Mouse (Mus musculus): ENCODE data around the gene Srebf2. TPM values are rescaled to one million over a fixed set of nuclear protein-coding genes. Genes with fewer than 3 reads are reported as not detected.
"Not testable (repeated sequence)": the region's sequence is repeated elsewhere in the genome, so short reads cannot be mapped to it uniquely, and the experiment has no call there.

Srebf2 gene
- polyA plus RNA-seq (2012; ENCODE audit: insufficient read depth, insufficient read length, missing spikeins): 24.3 and 25.3 TPM in 2 replicates

DNA sequence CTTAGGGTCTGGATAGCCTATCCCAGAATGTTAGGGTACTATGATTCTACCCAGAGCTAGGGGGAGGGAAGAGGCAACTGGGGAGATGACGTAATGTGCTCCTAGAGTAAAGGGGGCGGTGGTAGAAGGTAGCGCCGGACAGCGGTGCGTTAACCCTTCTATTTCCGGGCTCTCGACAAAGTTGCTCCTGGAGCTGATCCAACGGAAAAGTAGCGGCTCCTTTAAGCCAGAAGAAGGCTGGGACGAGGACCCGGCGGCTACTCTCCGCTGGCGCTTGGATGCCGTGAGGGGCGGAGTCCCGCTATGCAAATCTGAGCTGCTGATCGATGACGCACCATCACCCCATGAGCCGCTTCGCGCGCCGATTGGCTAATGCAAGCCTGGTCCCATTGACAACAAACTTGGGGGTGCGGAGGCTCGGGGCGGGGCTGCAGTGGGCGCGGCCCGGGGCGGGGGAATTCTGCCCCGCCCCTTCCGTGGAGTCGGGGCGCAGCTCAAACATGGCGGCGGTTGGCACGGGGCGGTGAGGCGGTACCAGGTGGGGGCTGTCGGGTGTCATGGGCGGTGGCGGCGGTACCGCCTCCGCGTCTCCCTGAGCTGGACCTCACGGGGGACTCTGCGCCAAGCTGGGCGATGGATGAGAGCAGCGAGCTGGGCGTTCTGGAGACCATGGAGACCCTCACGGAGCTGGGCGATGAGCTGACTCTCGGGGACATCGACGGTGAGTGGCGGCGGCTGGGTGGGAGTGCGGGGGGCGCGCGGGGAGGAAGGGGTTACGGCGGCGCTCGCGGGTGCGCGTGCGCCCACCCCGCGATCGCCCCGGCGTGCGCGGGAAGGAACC is at the start of gene Srebf2:
Srebf2 (plus strand) TSS at position 412 of the 841 bp plus-strand sequence.
- H3K27ac ChIP-seq (replicated peaks; ENCODE audit: low read depth, low read length): peak within 1 kb of the TSS; percentile 71
- H3K4me3 ChIP-seq (ENCODE audit: insufficient read depth, low read depth, low read length): peak within 1 kb of the TSS; percentile 92
- no peaks in the 10 kb centered on the region for H3K4me1 ChIP-seq (ENCODE audit: control insufficient read depth, insufficient read depth, insufficient read length, low read length)

DNA sequence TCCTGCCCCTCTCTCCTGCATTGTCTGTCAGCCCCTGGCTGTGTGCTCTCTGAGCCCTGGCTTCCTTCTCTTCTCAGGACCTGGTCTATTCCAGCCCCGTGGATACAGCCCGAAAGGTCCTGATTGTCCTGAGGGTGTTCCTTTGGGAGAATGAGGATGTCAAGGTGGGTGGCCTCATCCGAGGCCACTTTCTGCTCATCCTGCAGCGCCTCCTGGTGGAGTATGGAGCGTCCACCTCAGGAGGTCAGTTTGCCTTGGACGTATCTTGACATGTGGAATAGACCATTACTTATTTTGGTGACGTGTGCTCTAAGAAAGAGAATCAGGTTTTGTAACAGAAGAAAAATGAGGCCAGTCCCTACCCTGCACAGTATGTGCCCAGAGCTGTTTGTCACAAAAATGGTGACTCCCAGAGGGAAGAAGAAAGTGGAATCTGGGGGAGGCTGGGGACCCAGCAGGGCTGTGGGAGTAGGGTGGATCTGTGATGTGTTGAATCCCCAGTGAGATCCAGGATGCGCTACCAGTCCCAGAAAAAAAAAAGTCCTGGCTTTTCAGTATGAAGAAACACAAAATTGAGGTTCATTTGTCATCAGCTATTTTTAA is 39.9 kb upstream of the Srebf2 start:
- Histone ChIP-seq H3K4me3 (ENCODE audit: insufficient read depth, low read depth, low read length) (no peak overlapping the region), H3K4me1 (ENCODE audit: control insufficient read depth, insufficient read depth, insufficient read length, low read length) (no peaks in the 10 kb centered on the region), H3K27ac (replicated peaks; ENCODE audit: low read depth, low read length) (no peak overlapping the region)

DNA sequence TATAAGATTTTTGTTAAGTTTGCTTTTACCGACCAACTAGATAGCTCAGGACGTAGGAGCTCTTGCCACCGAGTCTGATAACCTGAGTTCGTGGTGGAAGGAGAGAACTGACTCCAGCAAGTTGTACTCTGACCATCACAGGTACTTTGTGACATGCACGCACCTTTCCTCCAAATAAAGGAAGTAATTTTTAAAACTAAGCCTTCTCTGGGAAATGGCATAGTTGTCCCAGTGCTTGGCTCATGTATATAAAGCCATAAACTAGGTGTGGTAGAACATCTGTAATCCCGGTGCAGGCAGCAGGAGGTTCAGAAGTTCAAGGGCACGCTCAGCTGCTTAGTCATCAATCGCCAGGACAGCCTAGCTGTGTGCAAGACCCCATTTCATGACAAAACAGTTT is 26.4 kb upstream of the Srebf2 start:
- H3K27ac ChIP-seq (replicated peaks; ENCODE audit: low read depth, low read length): no peak overlapping the region

DNA sequence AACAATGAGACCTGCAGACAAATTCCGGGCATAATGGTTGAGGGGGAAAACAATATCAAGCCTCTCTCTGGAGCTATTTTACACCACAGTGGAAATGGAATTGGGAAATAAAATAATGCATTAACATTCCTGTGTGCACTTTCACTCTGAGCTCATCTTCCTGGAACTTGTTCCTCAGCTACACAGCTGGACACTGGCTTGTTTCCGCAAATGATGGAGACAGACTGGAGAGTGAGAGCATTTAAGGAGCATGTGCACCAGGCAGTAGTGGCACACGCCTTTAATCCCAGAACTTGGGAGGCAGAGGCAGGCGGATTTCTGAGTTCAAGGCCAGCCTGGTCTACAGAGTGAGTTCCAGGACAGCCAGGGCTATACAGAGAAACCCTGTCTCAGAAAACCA is 20.3 kb upstream of the Srebf2 start:
- H3K4me3 ChIP-seq (ENCODE audit: insufficient read depth, low read depth, low read length): peak overlapping the region; percentile 62; the same call in 1 of the 2 replicates
- not testable (repeated sequence) for H3K4me1 ChIP-seq (ENCODE audit: control insufficient read depth, insufficient read depth, insufficient read length, low read length)
- H3K27ac ChIP-seq (replicated peaks; ENCODE audit: low read depth, low read length): peak overlapping the region; percentile 22

More for the DNA sequence above, 26.4 kb upstream of the Srebf2 start:
- Histone ChIP-seq H3K4me1 (ENCODE audit: control insufficient read depth, insufficient read depth, insufficient read length, low read length) (no peaks in the 10 kb centered on the region), H3K4me3 (ENCODE audit: insufficient read depth, low read depth, low read length) (no peak overlapping the region)

DNA sequence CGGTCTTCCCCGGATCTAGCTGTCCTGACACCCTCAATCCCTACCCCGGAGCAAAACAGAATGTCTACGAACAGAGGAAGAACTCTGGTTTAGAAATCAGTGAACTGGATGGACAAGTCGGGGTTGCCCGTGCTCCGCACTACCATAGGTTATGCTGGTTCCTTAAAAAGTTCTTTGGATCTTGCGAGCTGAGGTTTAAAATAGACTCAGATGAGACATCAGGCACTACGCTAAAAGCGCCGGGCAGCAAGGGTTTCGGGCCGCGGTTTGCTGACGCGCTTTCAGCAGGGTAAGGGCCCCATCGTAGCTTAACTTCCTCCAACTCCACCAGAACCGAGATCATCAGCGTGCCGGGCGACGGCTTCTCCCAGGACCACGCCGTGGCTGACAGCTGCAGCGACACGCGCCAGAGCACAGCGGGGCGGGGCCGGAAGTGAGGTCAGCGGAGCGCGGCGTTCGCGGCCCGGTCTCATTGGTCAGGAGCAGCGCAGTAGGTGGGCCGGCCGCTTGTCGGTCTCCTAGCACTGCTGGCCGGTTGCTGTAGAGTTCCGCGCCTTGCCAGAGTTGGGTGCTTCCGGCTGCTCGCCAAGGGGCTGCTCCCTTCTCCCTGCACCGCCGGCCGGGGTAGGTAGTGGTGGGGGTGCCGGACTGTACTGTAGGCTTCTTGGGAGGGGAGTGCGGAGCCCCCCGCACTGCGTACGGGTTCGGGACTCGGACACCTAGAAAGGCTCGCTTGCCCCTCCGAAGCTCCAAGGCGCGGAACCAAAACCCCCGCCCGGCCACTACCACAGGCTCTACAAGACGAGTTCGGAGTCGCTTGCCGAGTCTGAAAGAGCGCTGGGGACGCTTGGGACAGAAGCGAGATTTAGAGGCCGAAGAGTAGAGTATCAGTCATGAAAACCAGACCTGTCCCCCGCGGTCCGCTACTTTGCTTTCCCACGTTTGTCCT is 19.3 kb upstream of the Srebf2 start, which contains the start of gene Ccdc134:
Ccdc134 (plus strand) TSS at position 497 of the 949 bp plus-strand sequence.
- no peaks in the 10 kb centered on the region for H3K4me1 ChIP-seq (ENCODE audit: control insufficient read depth, insufficient read depth, insufficient read length, low read length)
- H3K27ac ChIP-seq (replicated peaks; ENCODE audit: low read depth, low read length): peak within 1 kb of the TSS; percentile 49
- peak within 1 kb of the TSS; percentile 87 for H3K4me3 ChIP-seq (ENCODE audit: insufficient read depth, low read depth, low read length)

DNA sequence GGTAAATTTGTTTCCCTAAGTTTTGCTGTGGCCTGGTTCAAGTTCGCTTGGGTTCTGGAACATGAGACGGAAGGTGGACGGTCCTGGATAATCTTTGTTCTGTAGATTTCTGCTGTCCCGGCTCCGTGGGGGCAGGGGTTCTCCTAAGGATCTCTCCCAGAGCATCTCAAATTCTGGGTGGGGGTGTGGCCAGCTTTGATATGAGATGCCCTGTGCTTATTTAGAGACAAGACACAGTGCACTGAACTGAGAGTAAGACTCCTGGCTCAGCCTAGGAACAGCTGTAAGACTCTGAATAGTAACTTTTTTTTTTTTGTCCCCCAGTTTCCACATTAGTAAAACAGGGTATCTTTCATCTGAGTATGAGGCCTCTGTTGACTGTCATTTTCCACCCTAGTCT is 18.6 kb upstream of the Srebf2 start:
- Histone ChIP-seq H3K4me1 (ENCODE audit: control insufficient read depth, insufficient read depth, insufficient read length, low read length) (no peaks in the 10 kb centered on the region), H3K4me3 (ENCODE audit: insufficient read depth, low read depth, low read length) (peak overlapping the region; percentile 87), H3K27ac (replicated peaks; ENCODE audit: low read depth, low read length) (no peak overlapping the region)

DNA sequence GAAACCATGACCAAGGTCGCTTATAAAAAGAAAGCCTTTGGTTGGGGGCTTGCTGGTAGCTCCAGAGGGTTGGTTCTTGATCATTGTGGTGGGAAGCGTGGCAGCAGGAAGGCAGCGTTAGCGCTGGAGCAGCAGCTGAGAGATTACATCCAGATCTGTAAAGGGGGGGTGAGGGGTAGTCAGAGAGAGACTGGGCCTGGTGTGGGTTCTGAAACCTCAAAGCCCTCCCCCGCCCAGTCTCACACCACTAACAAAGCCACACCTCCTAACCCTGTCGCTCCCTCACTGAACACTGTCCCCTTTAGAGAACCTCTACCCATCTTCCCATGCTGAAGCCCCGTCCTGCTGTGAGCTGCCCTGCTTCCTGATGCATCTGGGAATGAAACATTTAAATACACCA is 16.4 kb upstream of the Srebf2 start:
- Histone ChIP-seq H3K4me3 (ENCODE audit: insufficient read depth, low read depth, low read length) (no peak overlapping the region), H3K27ac (replicated peaks; ENCODE audit: low read depth, low read length) (no peak overlapping the region), H3K4me1 (ENCODE audit: control insufficient read depth, insufficient read depth, insufficient read length, low read length) (no peaks in the 10 kb centered on the region)

DNA sequence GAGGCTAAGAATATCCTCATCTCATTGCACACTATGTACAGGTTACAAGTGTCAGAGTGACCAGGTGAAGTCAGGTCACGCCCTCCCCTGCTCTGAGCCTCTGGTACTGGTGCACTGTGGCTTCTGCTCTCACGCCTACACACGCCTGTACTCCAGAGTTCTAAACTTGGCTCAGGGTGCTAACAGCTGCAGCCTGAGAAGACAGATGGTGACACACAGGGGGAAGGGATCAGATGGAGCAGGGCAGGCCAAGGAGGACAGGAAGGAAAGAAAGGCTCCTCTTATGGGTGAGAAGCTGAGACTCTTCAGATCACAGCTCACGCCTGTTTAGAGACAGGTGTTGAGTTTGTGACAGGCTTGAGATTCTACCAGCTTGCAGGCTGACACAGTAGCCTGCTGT is 11.6 kb upstream of the Srebf2 start:
- Histone ChIP-seq H3K27ac (replicated peaks; ENCODE audit: low read depth, low read length) (no peak overlapping the region), H3K4me3 (ENCODE audit: insufficient read depth, low read depth, low read length) (no peak overlapping the region), H3K4me1 (ENCODE audit: control insufficient read depth, insufficient read depth, insufficient read length, low read length) (no peaks in the 10 kb centered on the region)

DNA sequence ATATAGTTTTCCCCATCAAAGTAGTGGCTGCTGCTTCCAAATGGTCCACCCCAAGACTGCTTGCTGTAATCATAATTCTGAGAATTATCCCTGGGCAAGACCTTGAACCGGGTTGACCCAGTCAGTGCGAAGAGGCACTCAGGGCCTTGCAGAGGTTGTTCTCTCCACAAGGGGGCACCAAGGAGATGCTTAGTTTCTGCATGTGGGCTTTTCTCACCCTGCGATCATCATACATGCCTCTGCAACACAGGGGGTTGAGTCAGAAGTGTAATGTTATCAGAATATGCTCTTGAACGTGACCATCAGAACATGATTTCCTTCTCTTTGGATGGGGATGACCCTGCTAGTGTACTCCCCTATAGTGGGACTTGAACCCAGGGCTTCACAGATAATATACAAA is 8.4 kb upstream of the Srebf2 start:
- no peaks in the 10 kb centered on the region for H3K4me1 ChIP-seq (ENCODE audit: control insufficient read depth, insufficient read depth, insufficient read length, low read length)
- no peak overlapping the region for H3K4me3 ChIP-seq (ENCODE audit: insufficient read depth, low read depth, low read length)
- H3K27ac ChIP-seq (replicated peaks; ENCODE audit: low read depth, low read length): no peak overlapping the region

DNA sequence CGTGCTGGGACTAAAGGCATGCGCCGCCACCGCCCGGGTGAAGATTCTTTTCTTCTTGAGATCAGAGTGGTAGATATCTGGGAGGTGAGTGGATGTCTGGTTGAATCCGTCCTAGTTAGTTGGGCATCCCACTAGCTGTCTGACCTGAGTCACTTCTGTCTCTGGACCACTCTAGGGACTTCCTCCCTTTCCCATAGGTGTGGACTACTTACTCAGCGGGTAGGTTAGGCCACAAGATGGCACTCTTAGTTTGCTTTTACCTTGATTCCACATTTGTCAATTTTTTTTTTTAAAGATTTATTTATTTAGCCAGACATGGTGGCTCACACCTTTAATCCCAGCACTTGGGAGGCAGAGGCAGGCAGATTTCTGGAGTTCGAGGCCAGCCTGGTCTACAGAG is 7.8 kb upstream of the Srebf2 start:
- Histone ChIP-seq H3K27ac (replicated peaks; ENCODE audit: low read depth, low read length) (no peak overlapping the region), H3K4me3 (ENCODE audit: insufficient read depth, low read depth, low read length) (no peak overlapping the region), H3K4me1 (ENCODE audit: control insufficient read depth, insufficient read depth, insufficient read length, low read length) (no peaks in the 10 kb centered on the region)

DNA sequence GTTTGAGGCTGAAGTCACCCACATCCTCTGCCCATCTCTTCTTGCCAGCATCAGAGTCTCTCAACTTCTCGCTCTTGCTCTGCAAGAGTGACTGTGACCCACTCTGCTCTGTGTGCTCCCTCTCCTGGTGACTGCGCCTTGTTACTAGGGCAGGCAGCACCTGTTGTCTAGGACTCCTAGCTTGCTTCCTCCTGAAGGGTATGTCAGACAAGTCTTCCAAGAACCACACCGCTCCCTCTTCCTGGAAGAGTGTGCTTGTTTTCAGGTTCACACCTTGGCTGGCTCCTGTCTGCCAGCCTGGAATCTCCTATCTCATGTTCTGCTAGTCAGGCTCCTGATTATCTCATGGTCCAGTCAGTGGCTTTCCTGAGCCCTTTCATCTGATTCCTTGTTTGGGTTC is 6.6 kb upstream of the Srebf2 start:
- no peak overlapping the region for H3K27ac ChIP-seq (replicated peaks; ENCODE audit: low read depth, low read length)
- H3K4me3 ChIP-seq (ENCODE audit: insufficient read depth, low read depth, low read length): no peak overlapping the region

DNA sequence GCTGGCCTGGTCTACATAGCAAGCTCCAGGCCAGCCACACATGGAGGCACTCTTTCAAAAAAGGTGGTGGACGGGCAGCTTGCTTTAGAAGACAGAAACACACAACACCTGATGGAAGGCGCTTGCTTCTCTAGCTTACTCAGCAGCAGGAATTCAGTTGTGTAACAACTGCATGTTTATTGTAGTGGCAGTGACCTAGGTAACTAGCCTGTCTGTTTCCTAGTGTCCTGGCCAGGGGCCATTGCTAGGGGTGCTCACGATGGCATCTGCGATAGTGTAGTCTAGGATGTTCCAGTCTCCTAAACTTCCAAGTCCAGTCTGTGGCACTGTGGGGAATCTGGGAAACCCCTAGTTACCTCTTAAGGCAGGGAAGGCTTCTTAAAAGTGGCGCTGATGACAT is 2.8 kb upstream of the Srebf2 start:
- Histone ChIP-seq H3K27ac (replicated peaks; ENCODE audit: low read depth, low read length) (no peak overlapping the region), H3K4me1 (ENCODE audit: control insufficient read depth, insufficient read depth, insufficient read length, low read length) (no peaks in the 10 kb centered on the region), H3K4me3 (ENCODE audit: insufficient read depth, low read depth, low read length) (no peak overlapping the region)

More for the DNA sequence above, 6.6 kb upstream of the Srebf2 start:
- no peaks in the 10 kb centered on the region for H3K4me1 ChIP-seq (ENCODE audit: control insufficient read depth, insufficient read depth, insufficient read length, low read length)

DNA sequence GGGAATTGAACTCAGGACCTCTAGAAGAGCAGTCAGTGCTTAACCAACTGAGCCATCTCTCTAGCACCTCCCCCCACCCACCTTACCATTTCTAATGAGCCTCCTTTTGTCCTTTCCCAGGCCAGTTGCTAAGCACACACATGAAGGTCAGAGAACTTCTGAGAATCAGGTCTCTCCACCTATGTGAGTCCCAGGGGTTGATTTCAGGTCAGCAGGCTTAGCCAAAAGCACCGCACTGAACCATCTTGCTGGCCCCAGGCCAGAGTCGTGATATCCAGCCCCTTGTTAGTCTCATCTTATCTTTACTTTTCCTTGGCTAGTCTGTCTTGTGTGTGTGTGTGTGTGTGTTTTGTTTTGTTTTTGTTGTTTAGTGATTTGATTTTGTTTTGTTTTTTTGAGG is 1.6 kb upstream of the Srebf2 start:
- Histone ChIP-seq H3K4me3 (ENCODE audit: insufficient read depth, low read depth, low read length) (no peak overlapping the region), H3K4me1 (ENCODE audit: control insufficient read depth, insufficient read depth, insufficient read length, low read length) (no peaks in the 10 kb centered on the region), H3K27ac (replicated peaks; ENCODE audit: low read depth, low read length) (no peak overlapping the region)

DNA sequence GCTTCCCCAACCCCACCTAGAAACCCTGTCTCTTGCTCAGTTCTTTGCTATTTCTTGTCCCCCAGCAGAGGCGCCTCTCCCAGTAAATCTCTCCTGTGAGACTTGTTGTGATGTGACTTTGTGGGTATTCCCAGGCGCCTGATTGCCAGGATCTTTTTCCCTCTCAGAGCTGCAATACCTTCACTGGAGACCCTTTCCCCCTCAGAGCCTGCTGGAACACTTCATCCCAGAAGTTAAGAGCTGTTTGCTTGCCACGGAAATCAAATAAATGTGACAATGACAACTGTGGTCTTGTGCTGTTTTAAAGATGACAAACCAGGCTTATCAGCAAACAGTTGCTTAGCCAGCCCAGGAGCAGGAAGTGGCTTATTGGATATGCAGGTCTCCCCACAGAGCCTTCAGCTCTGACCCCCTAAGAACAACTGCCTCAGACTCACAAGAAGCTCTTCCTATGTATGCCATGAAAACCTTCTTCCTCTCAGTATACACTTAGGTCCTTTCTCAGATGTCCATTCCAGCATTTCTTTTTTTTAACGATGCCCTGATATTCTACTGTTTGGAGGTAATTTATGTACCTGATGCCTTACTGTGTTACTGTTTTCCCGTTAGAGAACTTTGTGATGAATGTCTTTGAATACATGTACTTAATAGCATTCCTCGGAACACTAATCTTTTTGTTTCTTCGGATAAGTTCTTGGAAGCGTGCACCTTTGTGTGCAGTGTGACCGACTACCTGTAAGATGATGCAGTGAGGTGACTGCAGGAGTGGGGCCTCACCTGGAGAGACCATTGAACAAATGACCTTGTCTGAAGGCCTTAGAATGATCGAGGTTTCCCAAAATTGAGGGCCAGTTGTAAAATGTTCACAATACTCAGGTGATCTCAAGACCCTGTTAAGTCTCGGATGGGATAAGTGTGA is 871 bp upstream of the Srebf2 start:
- Histone ChIP-seq H3K4me3 (ENCODE audit: insufficient read depth, low read depth, low read length) (peak overlapping the region; percentile 50), H3K27ac (replicated peaks; ENCODE audit: low read depth, low read length) (peak overlapping the region; percentile 71), H3K4me1 (ENCODE audit: control insufficient read depth, insufficient read depth, insufficient read length, low read length) (no peaks in the 10 kb centered on the region)

All from brown adipose tissue, adult 24 weeks (tissue).